29 mouse cellular contexts compared by ENCODE assay signal in the genomic region with DNA sequence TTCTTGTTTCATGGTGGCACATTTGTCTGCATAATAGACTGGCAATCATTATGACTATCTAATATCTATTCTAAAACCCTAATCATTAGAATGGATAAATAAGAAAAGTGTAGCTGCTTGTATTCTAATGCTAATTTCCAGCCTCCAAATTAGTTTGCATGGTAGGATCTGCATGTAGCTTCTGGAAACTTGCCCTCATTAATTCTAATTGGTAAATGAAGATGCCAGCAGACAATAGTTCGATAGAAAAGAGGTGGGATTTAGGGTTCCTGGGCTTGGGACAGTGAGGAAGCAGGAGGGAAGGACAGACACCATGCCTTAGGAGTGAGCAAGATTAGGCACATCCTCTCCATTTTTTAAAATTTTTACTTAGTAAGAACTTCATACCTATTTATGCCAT.
DNase-seq lines count a peak whose midpoint lies in the region; ATAC-seq lines count a peak whose summit lies in the region.
"Had no signal": no experiment of that assay in that cellular context is flagged by ENCODE, and none has a peak within 500 bp of the region (broad histone marks: within the 10 kb centered on the region; RNA-seq: fewer than 3 reads in every experiment).

No protein-coding gene starts in this region.

- no peak overlapping the region for H3K27ac ChIP-seq in forebrain, embryonic 11.5 days (ENCODE audit: low read depth, low read length)
- H3K27ac ChIP-seq in forebrain, embryonic 16.5 days (ENCODE audit: low read length) = no peak overlapping the region
- no peak overlapping the region for H3K27ac ChIP-seq in forebrain, embryonic 15.5 days (replicated peaks)
- H3K27ac ChIP-seq in hindbrain, embryonic 12.5 days = no peak overlapping the region
- H3K27ac ChIP-seq: embryonic facial prominence, embryonic 10.5 days; embryonic facial prominence, embryonic 13.5 days; gastrocnemius, adult 2 months; heart, embryonic 15.5 days; hindbrain, embryonic 10.5 days; hindbrain, embryonic 14.5 days; hindbrain, postnatal 0 days had no signal

- no peaks in the 10 kb centered on the region for H3K36me3 ChIP-seq in forebrain, embryonic 11.5 days (ENCODE audit: control insufficient read depth, insufficient read depth, low read length)
- no peaks in the 10 kb centered on the region for H3K36me3 ChIP-seq in forebrain, embryonic 16.5 days (ENCODE audit: control insufficient read depth, insufficient read depth)
- no peaks in the 10 kb centered on the region for H3K36me3 ChIP-seq in forebrain, embryonic 15.5 days
- H3K36me3 ChIP-seq in hindbrain, embryonic 12.5 days = no peaks in the 10 kb centered on the region
- H3K36me3 ChIP-seq: embryonic facial prominence, embryonic 10.5 days; embryonic facial prominence, embryonic 13.5 days; heart, embryonic 12.5 days; heart, embryonic 15.5 days; hindbrain, embryonic 10.5 days had no signal

- DNase-seq in forebrain, embryonic 11.5 days (ENCODE audit: low spot score) = no peak
- DNase-seq in Muller cell, postnatal 12 days (ENCODE audit: inconsistent ontology term) = peak; percentile 7
- DNase-seq in urinary bladder, postnatal 10 days (ENCODE audit: low spot score) = no peak
- DNase-seq: adrenal gland, postnatal 14 days; cerebellum, adult 11-12 months; cerebellum, adult 8-10 months; cerebellum, postnatal 10 days; cerebellum, postnatal 36 days; embryo, embryonic 11 days; gastrocnemius, adult 2 months; gastrocnemius, postnatal 14 days; heart, adult 18-20 months; heart, postnatal 10 days; heart, postnatal 36 days; kidney, adult 18-20 months had no signal

- no peaks in the 10 kb centered on the region for H3K27me3 ChIP-seq in forebrain, embryonic 11.5 days (ENCODE audit: control insufficient read depth, insufficient read depth, low read length)
- H3K27me3 ChIP-seq in forebrain, embryonic 16.5 days (replicated peaks; ENCODE audit: control insufficient read depth, insufficient read depth, low read length) = no peaks in the 10 kb centered on the region
- H3K27me3 ChIP-seq in forebrain, embryonic 15.5 days = no peaks in the 10 kb centered on the region
- H3K27me3 ChIP-seq in hindbrain, embryonic 12.5 days = no peaks in the 10 kb centered on the region
- H3K27me3 ChIP-seq: embryonic facial prominence, embryonic 13.5 days; heart, embryonic 12.5 days; heart, embryonic 15.5 days; Patski had no signal

- H3K9me3 ChIP-seq in forebrain, embryonic 11.5 days (ENCODE audit: control insufficient read depth, low read length) = no peaks in the 10 kb centered on the region
- H3K9me3 ChIP-seq in forebrain, embryonic 16.5 days (ENCODE audit: control insufficient read depth, low read length) = no peaks in the 10 kb centered on the region
- no peaks in the 10 kb centered on the region for H3K9me3 ChIP-seq in forebrain, embryonic 15.5 days
- H3K9me3 ChIP-seq in hindbrain, embryonic 12.5 days (replicated peaks) = no peaks in the 10 kb centered on the region
- H3K9me3 ChIP-seq: embryonic facial prominence, embryonic 10.5 days; embryonic facial prominence, embryonic 13.5 days; heart, embryonic 12.5 days; heart, embryonic 15.5 days; hindbrain, embryonic 10.5 days had no signal

- H3K4me1 ChIP-seq in forebrain, embryonic 11.5 days (replicated peaks; ENCODE audit: control insufficient read depth, insufficient read depth, low read length) = no peaks in the 10 kb centered on the region
- H3K4me1 ChIP-seq in forebrain, embryonic 16.5 days (replicated peaks; ENCODE audit: control insufficient read depth, insufficient read depth, low read length) = no peaks in the 10 kb centered on the region
- peaks cover 3% of the 10 kb centered on the region for H3K4me1 ChIP-seq in forebrain, embryonic 15.5 days
- no peaks in the 10 kb centered on the region for H3K4me1 ChIP-seq in hindbrain, embryonic 12.5 days
- H3K4me1 ChIP-seq: embryonic facial prominence, embryonic 10.5 days; embryonic facial prominence, embryonic 13.5 days; heart, embryonic 12.5 days; heart, embryonic 15.5 days; hindbrain, embryonic 10.5 days had no signal

- 43% methylated on average over 1 of the region's 1 CpGs for WGBS in forebrain, embryonic 11.5 days
- WGBS in forebrain, embryonic 16.5 days = 14% methylated on average over 1 of the region's 1 CpGs
- WGBS in forebrain, embryonic 15.5 days = 16% methylated on average over 1 of the region's 1 CpGs
- 51% methylated on average over 1 of the region's 1 CpGs for WGBS in hindbrain, embryonic 12.5 days

- no peak overlapping the region for H3K9ac ChIP-seq in forebrain, embryonic 11.5 days (ENCODE audit: low read length)
- H3K9ac ChIP-seq in forebrain, embryonic 16.5 days (replicated peaks; ENCODE audit: low read depth, low read length) = no peak overlapping the region
- H3K9ac ChIP-seq in forebrain, embryonic 15.5 days (replicated peaks) = no peak overlapping the region
- H3K9ac ChIP-seq in hindbrain, embryonic 12.5 days = no peak overlapping the region
- H3K9ac ChIP-seq: embryonic facial prominence, embryonic 13.5 days; heart, embryonic 12.5 days; heart, embryonic 15.5 days; hindbrain, embryonic 14.5 days had no signal

- H3K4me3 ChIP-seq in forebrain, embryonic 11.5 days (ENCODE audit: low read depth, low read length) = no peak overlapping the region
- H3K4me3 ChIP-seq in forebrain, embryonic 16.5 days (replicated peaks; ENCODE audit: low read length) = no peak overlapping the region
- H3K4me3 ChIP-seq in forebrain, embryonic 15.5 days = no peak overlapping the region
- H3K4me3 ChIP-seq in hindbrain, embryonic 12.5 days = no peak overlapping the region
- H3K4me3 ChIP-seq: embryonic facial prominence, embryonic 10.5 days; embryonic facial prominence, embryonic 13.5 days; erythroblast, embryonic 14.5 days; gastrocnemius, adult 2 months; heart, embryonic 12.5 days; heart, embryonic 15.5 days; hindbrain, embryonic 10.5 days had no signal

- peak; percentile 67 for ATAC-seq in forebrain, embryonic 11.5 days (replicated peaks; ENCODE audit: low FRiP score)
- ATAC-seq in forebrain, embryonic 16.5 days = no peak
- 0 out of 2 replicates have a peak, but pooled peaks have one; percentile 53 for ATAC-seq in forebrain, embryonic 15.5 days (replicated peaks)
- no peak for ATAC-seq in hindbrain, embryonic 12.5 days (ENCODE audit: low FRiP score)
- ATAC-seq: hindbrain, postnatal 0 days; inflammation-experienced regulatory T-cells, adult 6 months; intestine, embryonic 16.5 days; Patski had no signal

- no peak overlapping the region for H3K4me2 ChIP-seq in forebrain, embryonic 11.5 days (ENCODE audit: low read depth, low read length, severe bottlenecking)
- no peak overlapping the region for H3K4me2 ChIP-seq in forebrain, embryonic 16.5 days (ENCODE audit: low read length)
- H3K4me2 ChIP-seq in forebrain, embryonic 15.5 days (replicated peaks) = no peak overlapping the region
- no peak overlapping the region for H3K4me2 ChIP-seq in hindbrain, embryonic 12.5 days (replicated peaks)
- H3K4me2 ChIP-seq: embryonic facial prominence, embryonic 13.5 days; heart, embryonic 12.5 days; heart, embryonic 15.5 days; hindbrain, embryonic 14.5 days had no signal

Comparison
In these comparisons a context has a peak if more than half of its experiments do, and no peak if none do; other contexts are left out.
1. ATAC-seq: peak in forebrain, embryonic 11.5 days (single experiment) and forebrain, embryonic 15.5 days (single experiment); none in forebrain, embryonic 16.5 days (single experiment) and hindbrain, embryonic 12.5 days (single experiment).